Mouse (Mus musculus) bone marrow, adult 2 months (tissue): ENCODE measurements around the gene Ifi203. TPM values are rescaled to one million over a fixed set of nuclear protein-coding genes. Genes with fewer than 3 reads are reported as not detected.
"Not testable (repeated sequence)": the region's sequence is repeated elsewhere in the genome, so short reads cannot be mapped to it uniquely, and the experiment has no call there.

Experiments used
- H3K27ac ChIP-seq: fragments of 200-500 bp; 2 replicates; pipeline ENCODE4 v1.5.1; 2012; ENCODE audit warnings: low read depth, mild to moderate bottlenecking, control low read depth, inconsistent platforms, low read length; ENCODE audit not compliant: control insufficient read depth, poor library complexity, insufficient read depth
- H3K4me1 ChIP-seq: fragments of 200-500 bp; 2 replicates; pipeline ENCODE4 v1.6.1; 2011; ENCODE audit warnings: low read length; ENCODE audit not compliant: control insufficient read depth, insufficient read depth
- H3K4me3 ChIP-seq: fragments of 200-500 bp; replicated peaks from 2 replicates; pipeline ENCODE3; 2011; ENCODE audit warnings: mild to moderate bottlenecking, low read depth, low read length, control low read depth; ENCODE audit not compliant: control insufficient read depth
- CTCF ChIP-seq: fragments of 200-500 bp; IDR thresholded peaks from 2 replicates; pipeline ENCODE4 v1.5.1; 2011; ENCODE audit warnings: low read length, control low read depth; ENCODE audit not compliant: control insufficient read depth, insufficient read depth
- POLR2A ChIP-seq: fragments of 200-500 bp; IDR thresholded peaks from 2 replicates; pipeline ENCODE4 v1.6.1; 2011; ENCODE audit warnings: low read depth, mild to moderate bottlenecking, control low read depth, low read length, borderline replicate concordance; ENCODE audit not compliant: control insufficient read depth
- WGBS: fragments of 180-500 bp; shearing (Covaris S2); methylation state at CpG from one replicate; pipeline ENCODE4 v1.1.7; 2018; 5-methylcytosine and 5-hydroxymethylcytosine counted together
- polyA plus RNA-seq: library from polyadenylated mRNA; stranded (reverse); fragments of >200 nt; gene quantifications from 2 replicates; pipeline ENCODE4 v1.2.4, GENCODE M21; 2011; ENCODE audit warnings: low replicate concordance; ENCODE audit not compliant: missing spikeins, insufficient read depth, insufficient read length

Ifi203 gene
- polyA plus RNA-seq, 1 experiment, result 39.9 TPM

- Histone ChIP-seq H3K4me1 (no peaks in the 10 kb centered on the region), H3K4me3 (no peak overlapping the region), H3K27ac (no peak overlapping the region)
- TF ChIP-seq POLR2A (no peak), CTCF (no peak)
- WGBS, result 86% methylated on average over 2 of the region's 2 CpGs
Observed at GRCm38 (mm10) chr1:173911808-173912464, 30.5 kb downstream of the Ifi203 start.

GRCm38 (mm10) chr1:173908390-173908789, 34.1 kb downstream of the Ifi203 start:
- H3K27ac ChIP-seq, H3K4me1 ChIP-seq, H3K4me3 ChIP-seq: not testable (repeated sequence)

GRCm38 (mm10) chr1:173905885-173906284, 36.6 kb downstream of the Ifi203 start:
- H3K27ac ChIP-seq, H3K4me1 ChIP-seq, H3K4me3 ChIP-seq: not testable (repeated sequence)
- WGBS, result 64% methylated on average over 4 of the region's 4 CpGs

GRCm38 (mm10) chr1:173889741-173890140, 52.7 kb downstream of the Ifi203 start:
- H3K4me1 ChIP-seq, H3K27ac ChIP-seq, H3K4me3 ChIP-seq: not testable (repeated sequence)

- 0% methylated on average over 1 of the region's 2 CpGs for WGBS
- H3K4me3 ChIP-seq, H3K4me1 ChIP-seq, H3K27ac ChIP-seq: not testable (repeated sequence)
Observed at GRCm38 (mm10) chr1:173887026-173887787, 55.3 kb downstream of the Ifi203 start.

GRCm38 (mm10) chr1:173880004-173880666, 62.3 kb downstream of the Ifi203 start:
- not testable (repeated sequence) for H3K4me1 ChIP-seq, H3K4me3 ChIP-seq
- peak overlapping the region; percentile 69 for H3K27ac ChIP-seq
- WGBS, result 13% methylated on average over 3 of the region's 3 CpGs

GRCm38 (mm10) chr1:173879225-173879987, 63.1 kb downstream of the Ifi203 start:
- Histone ChIP-seq H3K4me3 (peak overlapping the region; percentile 44), H3K27ac (peak overlapping the region; percentile 24; the same call in 1 of the 2 replicates)
- WGBS, result under 1% methylated on average over 5 of the region's 5 CpGs
- not testable (repeated sequence) for H3K4me1 ChIP-seq

GRCm38 (mm10) chr1:173878264-173878663, 64.2 kb downstream of the Ifi203 start:
- peak overlapping the region; percentile 47 for H3K4me3 ChIP-seq
- H3K27ac ChIP-seq, H3K4me1 ChIP-seq: not testable (repeated sequence)
- 4% methylated on average over 6 of the region's 6 CpGs for WGBS

DNA sequence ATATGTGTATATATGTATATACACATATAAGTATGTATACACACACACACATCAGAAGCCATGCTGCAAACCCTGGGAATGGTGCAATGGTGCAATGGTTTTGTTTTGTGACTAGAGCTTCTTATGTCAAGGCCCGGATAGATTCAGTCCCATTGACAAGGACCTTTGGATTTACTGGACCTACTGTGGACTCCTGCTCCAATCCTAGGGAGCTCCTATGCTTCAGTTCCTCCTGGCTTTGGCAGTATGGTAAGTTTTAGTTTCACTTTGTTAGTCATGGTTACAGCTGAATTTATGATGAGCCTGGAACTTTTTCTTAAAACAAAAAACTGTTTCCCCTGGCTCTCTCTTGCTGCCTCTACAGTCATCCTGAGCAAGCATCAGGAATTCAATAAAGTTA, 65.3 kb downstream of the Ifi203 start:
- not testable (repeated sequence) for H3K4me1 ChIP-seq, H3K27ac ChIP-seq, H3K4me3 ChIP-seq
- WGBS, result 62% methylated on average over 1 of the region's 1 CpGs

Other genes with a start within 250 kb of the Ifi203 start
- 4.1 and 11.9 TPM in 2 replicates for gene Ifi207, start 200.9 kb downstream of the Ifi203 start, polyA plus RNA-seq
- 9.6 and 21.3 TPM in 2 replicates for gene Ifi204, start 175.7 kb downstream of the Ifi203 start, polyA plus RNA-seq
- 5.0 and 20.2 TPM in 2 replicates for gene Ifi211, start 29.6 kb downstream of the Ifi203 start, polyA plus RNA-seq
- 74.7 and 117 TPM in 2 replicates for gene Mndal, start 181 bp downstream of the Ifi203 start, polyA plus RNA-seq
- gene Ifi202b, start 40.1 kb upstream of the Ifi203 start, polyA plus RNA-seq, result 1.5 TPM in 1 of 2 replicates, not detected in the other
- gene Ifi205, start 89.1 kb upstream of the Ifi203 start, polyA plus RNA-seq, result 1.1 and 1.4 TPM in 2 replicates
- gene Olfr433, start 98.0 kb upstream of the Ifi203 start, polyA plus RNA-seq, result not detected in 2 replicates
- 0.29 TPM in 1 of 2 replicates, not detected in the other for gene Olfr432, start 106.5 kb upstream of the Ifi203 start, polyA plus RNA-seq
- gene Olfr430, start 123.9 kb upstream of the Ifi203 start, polyA plus RNA-seq, result not detected in 2 replicates
- gene Olfr429, start 141.7 kb upstream of the Ifi203 start, polyA plus RNA-seq, result not detected in 2 replicates
- not detected in 2 replicates for gene Olfr427, start 154.2 kb upstream of the Ifi203 start, polyA plus RNA-seq
- gene Olfr231, start 178.5 kb upstream of the Ifi203 start, polyA plus RNA-seq, result not detected in 2 replicates
- not detected in 2 replicates for gene Olfr424, start 188.8 kb upstream of the Ifi203 start, polyA plus RNA-seq
- gene Olfr420, start 213.0 kb upstream of the Ifi203 start, polyA plus RNA-seq, result not detected in 2 replicates
- gene Spta1, start 230.1 kb upstream of the Ifi203 start, polyA plus RNA-seq, result 47.1 and 68.7 TPM in 2 replicates